Mouse (Mus musculus): ENCODE data around the gene Kalrn.
"Not testable (repeated sequence)": the region's sequence is repeated elsewhere in the genome, so short reads cannot be mapped to it uniquely, and the experiment has no call there.

The Kalrn gene

GRCm38 (mm10) chr16:34114665-34115064 is 458.7 kb downstream of the Kalrn start:
- peak; percentile 58 for ATAC-seq (ENCODE audit: low TSS enrichment)

GRCm38 (mm10) chr16:34113150-34113549 is 460.2 kb downstream of the Kalrn start:
- ATAC-seq (ENCODE audit: low TSS enrichment) = peak; percentile 24; the same call in 1 of the 2 replicates

GRCm38 (mm10) chr16:34112490-34112889 is 460.8 kb downstream of the Kalrn start:
- peak; percentile 48 for ATAC-seq (ENCODE audit: low TSS enrichment)

GRCm38 (mm10) chr16:34110840-34111625 is 462.3 kb downstream of the Kalrn start:
- no peak for ATAC-seq (ENCODE audit: low TSS enrichment)

- no peak for ATAC-seq (ENCODE audit: low TSS enrichment)
Measured at GRCm38 (mm10) chr16:34104427-34104826, 468.9 kb downstream of the Kalrn start.

GRCm38 (mm10) chr16:34102742-34103141 is 470.6 kb downstream of the Kalrn start:
- ATAC-seq (ENCODE audit: low TSS enrichment) = peak; percentile 73

GRCm38 (mm10) chr16:34099795-34100194 is 473.5 kb downstream of the Kalrn start:
- no peak for ATAC-seq (ENCODE audit: low TSS enrichment)

- ATAC-seq (ENCODE audit: low TSS enrichment) = peak; percentile 68
Measured at GRCm38 (mm10) chr16:34095548-34096141, 477.7 kb downstream of the Kalrn start.

GRCm38 (mm10) chr16:34095093-34095465 is 478.3 kb downstream of the Kalrn start:
- no peak for ATAC-seq (ENCODE audit: low TSS enrichment)

GRCm38 (mm10) chr16:34094446-34095092 is 478.8 kb downstream of the Kalrn start:
- ATAC-seq (ENCODE audit: low TSS enrichment) = peak; percentile 67

- ATAC-seq (ENCODE audit: low TSS enrichment) = peak; percentile 28
Measured at GRCm38 (mm10) chr16:34093734-34094445, 479.4 kb downstream of the Kalrn start.

- ATAC-seq (ENCODE audit: low TSS enrichment) = 0 out of 2 replicates have a peak, but pooled peaks have one; percentile 5
Measured at GRCm38 (mm10) chr16:34089528-34090095, 483.7 kb downstream of the Kalrn start.

GRCm38 (mm10) chr16:34089022-34089421 is 484.3 kb downstream of the Kalrn start:
- 0 out of 2 replicates have a peak, but pooled peaks have one; percentile 10 for ATAC-seq (ENCODE audit: low TSS enrichment)

- ATAC-seq (ENCODE audit: low TSS enrichment) = no peak
Measured at GRCm38 (mm10) chr16:34088331-34088730, 485.0 kb downstream of the Kalrn start.

GRCm38 (mm10) chr16:34084135-34084920 is 489.0 kb downstream of the Kalrn start:
- ATAC-seq (ENCODE audit: low TSS enrichment) = no peak

- ATAC-seq (ENCODE audit: low TSS enrichment) = no peak
Measured at GRCm38 (mm10) chr16:34082494-34083469, 490.6 kb downstream of the Kalrn start.

- ATAC-seq (ENCODE audit: low TSS enrichment) = 0 out of 2 replicates have a peak, but pooled peaks have one; percentile 33
Measured at GRCm38 (mm10) chr16:34081683-34082438, 491.5 kb downstream of the Kalrn start.

- not testable (repeated sequence) for ATAC-seq (ENCODE audit: low TSS enrichment)
Measured at GRCm38 (mm10) chr16:34081314-34081682, 492.0 kb downstream of the Kalrn start.

- 0 out of 2 replicates have a peak, but pooled peaks have one; percentile 19 for ATAC-seq (ENCODE audit: low TSS enrichment)
Measured at GRCm38 (mm10) chr16:34080818-34081217, 492.5 kb downstream of the Kalrn start.
